Mouse (Mus musculus): ENCODE measurements at regions not wholly inside any gene's neighbourhood (a gene's known extent, or its start where the extent isn't known, plus 50 kb on each side); places are given as distances from the start of the nearest gene placed in this dataset.

- no peak for DNase-seq (ENCODE audit: low spot score in 2 of 2)
Measured at GRCm38 (mm10) chr8:41869681-41870356, 452.9 kb upstream of the Frg1 start.

GRCm38 (mm10) chr8:41860918-41861317 is 444.0 kb upstream of the Frg1 start:
- no peak for DNase-seq (ENCODE audit: low spot score in 2 of 2)

GRCm38 (mm10) chr8:41831713-41832112 is 414.8 kb upstream of the Frg1 start:
- DNase-seq (ENCODE audit: low spot score in 2 of 2) = no peak

GRCm38 (mm10) chr8:41830407-41830806 is 413.5 kb upstream of the Frg1 start:
- DNase-seq (ENCODE audit: low spot score in 2 of 2) = no peak

- peak in 1 of 2 experiments; percentile 46 for DNase-seq (ENCODE audit: low spot score in 2 of 2)
Measured at GRCm38 (mm10) chr8:41824928-41825327, 408.1 kb upstream of the Frg1 start.

GRCm38 (mm10) chr8:41823041-41823440 is 406.2 kb upstream of the Frg1 start:
- DNase-seq (ENCODE audit: low spot score in 2 of 2) = no peak

GRCm38 (mm10) chr8:41821676-41822075 is 404.8 kb upstream of the Frg1 start:
- DNase-seq (ENCODE audit: low spot score in 2 of 2) = no peak

GRCm38 (mm10) chr8:41820605-41821395 is 403.9 kb upstream of the Frg1 start:
- DNase-seq (ENCODE audit: low spot score in 2 of 2) = no peak

GRCm38 (mm10) chr8:41818577-41818976 is 401.7 kb upstream of the Frg1 start:
- DNase-seq (ENCODE audit: low spot score in 2 of 2) = no peak

GRCm38 (mm10) chr8:41818079-41818478 is 401.2 kb upstream of the Frg1 start:
- no peak for DNase-seq (ENCODE audit: low spot score in 2 of 2)

GRCm38 (mm10) chr8:41815272-41815671 is 398.4 kb upstream of the Frg1 start:
- DNase-seq (ENCODE audit: low spot score in 2 of 2) = no peak

- no peak for DNase-seq (ENCODE audit: low spot score in 2 of 2)
Measured at GRCm38 (mm10) chr8:41795625-41796024, 378.8 kb upstream of the Frg1 start.

- no peak for DNase-seq (ENCODE audit: low spot score in 2 of 2)
Measured at GRCm38 (mm10) chr8:41786952-41787861, 370.3 kb upstream of the Frg1 start.

- DNase-seq (ENCODE audit: low spot score in 2 of 2) = no peak
Measured at GRCm38 (mm10) chr8:41785977-41786376, 369.1 kb upstream of the Frg1 start.

- DNase-seq (ENCODE audit: low spot score in 2 of 2) = no peak
Measured at GRCm38 (mm10) chr8:41782837-41783236, 366.0 kb upstream of the Frg1 start.

- no peak for DNase-seq (ENCODE audit: low spot score in 2 of 2)
Measured at GRCm38 (mm10) chr8:41779459-41779858, 362.6 kb upstream of the Frg1 start.

- no peak for DNase-seq (ENCODE audit: low spot score in 2 of 2)
Measured at GRCm38 (mm10) chr8:41771729-41772128, 354.9 kb upstream of the Frg1 start.

GRCm38 (mm10) chr8:41753481-41753880 is 336.6 kb upstream of the Frg1 start:
- DNase-seq (ENCODE audit: low spot score in 2 of 2) = no peak

GRCm38 (mm10) chr8:41752641-41753040 is 335.8 kb upstream of the Frg1 start:
- DNase-seq (ENCODE audit: low spot score in 2 of 2) = no peak

- no peak for DNase-seq (ENCODE audit: low spot score in 2 of 2)
Measured at GRCm38 (mm10) chr8:41747024-41747423, 330.1 kb upstream of the Frg1 start.

GRCm38 (mm10) chr8:41742796-41743670 is 326.2 kb upstream of the Frg1 start:
- DNase-seq (ENCODE audit: low spot score in 2 of 2) = no peak

Measured in gastrocnemius, postnatal 4 days (tissue).